Mouse (Mus musculus): Measurements from ENCODE around the gene Efcab11.

Gene Efcab11

DNA sequence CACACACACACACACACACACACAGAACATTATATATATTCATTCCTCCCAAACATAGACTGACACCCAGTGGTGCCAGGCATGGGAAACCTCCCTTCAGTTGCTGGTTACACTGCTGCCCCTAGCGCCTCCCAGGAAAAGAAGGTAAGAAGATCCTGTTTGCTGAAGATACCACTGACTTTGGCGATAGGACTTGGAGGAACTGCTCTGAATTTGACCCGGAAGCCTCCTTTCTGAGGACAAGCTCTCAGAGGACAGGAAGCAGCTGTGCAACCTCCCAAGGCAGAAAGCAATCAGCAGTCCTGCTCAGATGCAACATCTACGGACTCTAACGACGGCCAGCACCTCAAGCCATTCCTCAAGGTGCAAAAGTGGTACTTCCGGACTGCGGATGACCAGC, 142.6 kb downstream of the Efcab11 start:
- DNase-seq = no peak

GRCm38 (mm10) chr12:99739211-99739610, 145.0 kb downstream of the Efcab11 start:
- DNase-seq = no peak

GRCm38 (mm10) chr12:99738256-99738655, 146.0 kb downstream of the Efcab11 start:
- no peak for DNase-seq

DNA sequence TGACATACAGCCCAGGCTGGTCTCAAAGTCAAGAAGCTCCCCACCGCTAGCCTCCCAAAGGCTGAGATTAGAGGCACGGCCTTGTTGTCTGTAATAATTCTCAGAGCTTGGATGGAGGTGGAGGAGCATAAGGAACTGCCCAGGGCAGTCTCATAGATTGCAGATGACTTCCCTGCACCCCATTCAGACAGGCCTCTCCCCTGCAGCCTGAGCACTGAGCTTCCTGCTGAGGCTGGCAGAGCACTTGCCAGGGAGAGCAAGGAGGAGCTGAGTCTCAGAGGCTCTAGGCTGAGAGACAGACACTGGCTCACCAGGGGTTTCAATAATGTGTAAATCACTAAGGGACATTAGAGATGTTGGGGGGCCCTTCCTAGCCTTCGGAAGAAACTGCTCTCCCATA, 147.3 kb downstream of the Efcab11 start:
- no peak for DNase-seq

- no peak for DNase-seq
Measured at GRCm38 (mm10) chr12:99735172-99735571, 149.1 kb downstream of the Efcab11 start.

- DNase-seq = no peak
Measured at GRCm38 (mm10) chr12:99724206-99724605, 160.0 kb downstream of the Efcab11 start.

- no peak for DNase-seq
Measured at GRCm38 (mm10) chr12:99723791-99724190, 160.4 kb downstream of the Efcab11 start.

DNA sequence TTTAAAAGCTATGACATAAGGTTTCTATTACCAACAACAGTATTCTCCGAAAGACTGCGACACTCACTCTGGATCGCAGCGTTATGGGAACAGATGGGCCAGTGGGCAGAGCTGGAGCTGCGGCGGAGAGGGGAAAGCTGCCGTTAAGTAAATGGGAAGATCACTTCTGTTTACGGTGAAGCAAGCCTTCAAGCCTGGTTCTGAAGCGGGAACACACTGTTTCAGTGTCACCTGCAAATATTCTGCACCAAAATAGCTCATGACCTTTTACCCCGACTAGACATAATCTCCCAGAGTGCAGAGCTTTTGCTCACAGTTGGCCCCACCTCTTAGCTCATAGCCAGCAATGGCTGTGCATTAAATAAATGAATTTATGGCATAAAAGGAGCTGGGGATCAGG, 162.9 kb downstream of the Efcab11 start:
- peak; percentile 16 for DNase-seq

- DNase-seq = no peak
Measured at GRCm38 (mm10) chr12:99719777-99720176, 164.5 kb downstream of the Efcab11 start.

DNA sequence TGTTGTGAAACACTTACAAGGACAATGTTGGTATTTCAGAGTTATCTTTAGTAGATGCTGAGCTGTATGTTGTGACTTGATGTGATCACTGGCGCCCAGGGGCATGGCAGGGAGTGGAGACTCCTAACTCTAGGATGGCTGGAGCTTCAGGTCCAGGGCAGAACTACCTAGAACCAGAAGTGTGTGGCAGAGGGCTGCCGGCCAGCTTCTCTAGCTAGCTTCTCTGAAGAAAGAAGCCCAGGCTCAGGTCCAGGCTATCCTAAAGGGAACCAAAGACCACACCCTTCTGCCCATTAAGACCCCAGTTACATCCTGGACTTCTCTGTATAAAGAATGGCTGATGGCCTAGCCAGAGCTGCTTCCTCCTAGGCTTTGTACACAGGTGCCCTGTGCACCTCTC, 166.1 kb downstream of the Efcab11 start:
- no peak for DNase-seq

DNA sequence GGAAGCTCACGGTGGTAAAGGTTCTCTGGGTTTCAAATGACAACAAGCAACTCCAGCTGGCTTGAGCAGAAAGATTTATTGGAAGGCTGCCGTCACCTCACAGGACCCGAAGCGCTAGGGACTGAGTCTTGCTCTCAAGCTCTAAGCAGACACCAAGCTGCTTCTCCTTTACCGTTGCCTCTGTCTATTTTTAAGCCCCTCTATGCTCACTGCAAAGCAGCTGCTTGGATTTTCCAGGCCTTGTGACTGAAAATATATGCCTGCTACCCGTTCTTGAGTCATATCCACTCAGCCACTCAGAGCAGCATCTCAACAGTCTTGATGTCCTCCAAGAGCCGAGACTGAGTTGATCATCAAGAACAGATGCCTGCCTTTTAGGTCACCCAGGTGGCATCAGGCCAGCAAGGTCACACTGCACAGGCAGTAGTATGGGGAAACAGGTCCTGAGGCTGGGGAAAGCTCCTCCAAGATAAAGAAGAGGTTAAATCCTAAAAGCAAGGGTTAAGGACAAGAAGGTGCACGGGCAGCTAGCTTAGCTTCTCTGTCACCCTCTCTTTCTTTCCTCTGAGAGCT, 168.1 kb downstream of the Efcab11 start:
- DNase-seq = no peak

DNA sequence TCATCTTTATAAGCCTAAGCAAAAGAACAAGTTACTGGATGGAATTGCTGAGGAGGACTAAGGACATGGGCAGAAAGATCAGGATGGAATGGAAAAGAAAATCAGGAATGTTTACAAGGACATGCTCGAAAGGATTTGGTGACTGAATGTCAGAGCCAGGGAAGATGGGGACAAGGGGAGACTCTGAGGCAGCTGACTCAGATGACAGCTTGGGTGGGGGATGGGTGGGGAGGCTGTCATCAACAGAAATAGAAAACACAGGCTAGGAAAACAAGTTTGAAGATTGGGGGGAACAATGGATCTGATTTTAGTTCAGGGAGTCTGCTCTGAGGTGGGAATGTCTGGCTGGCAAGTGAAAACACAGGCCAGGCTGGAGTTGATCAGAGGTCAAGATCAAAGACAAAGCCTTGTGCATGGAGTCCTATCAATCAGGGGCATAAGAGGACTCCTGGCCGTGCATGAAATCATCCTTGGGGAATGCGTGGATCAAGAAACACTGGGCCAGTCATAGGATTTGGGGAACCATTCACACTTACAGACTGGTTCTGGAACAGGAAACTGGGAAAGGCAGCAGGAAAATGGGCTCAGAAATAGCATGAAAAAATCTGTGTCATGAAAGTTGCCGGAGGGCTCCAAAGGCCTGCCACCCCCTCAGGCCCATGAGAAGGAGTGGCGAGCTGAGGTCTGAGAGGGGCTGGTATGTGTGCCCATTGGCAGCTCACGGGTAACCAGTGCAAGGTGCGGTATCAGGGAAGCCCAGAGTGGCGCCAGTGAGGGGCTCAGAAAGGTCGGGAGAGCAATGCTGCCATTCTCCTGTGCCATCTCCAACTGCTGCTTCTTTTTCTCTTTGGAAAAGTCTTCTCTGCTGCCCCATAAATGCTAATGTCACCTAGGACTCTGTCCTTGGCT, 168.9 kb downstream of the Efcab11 start:
- no peak for DNase-seq

DNA sequence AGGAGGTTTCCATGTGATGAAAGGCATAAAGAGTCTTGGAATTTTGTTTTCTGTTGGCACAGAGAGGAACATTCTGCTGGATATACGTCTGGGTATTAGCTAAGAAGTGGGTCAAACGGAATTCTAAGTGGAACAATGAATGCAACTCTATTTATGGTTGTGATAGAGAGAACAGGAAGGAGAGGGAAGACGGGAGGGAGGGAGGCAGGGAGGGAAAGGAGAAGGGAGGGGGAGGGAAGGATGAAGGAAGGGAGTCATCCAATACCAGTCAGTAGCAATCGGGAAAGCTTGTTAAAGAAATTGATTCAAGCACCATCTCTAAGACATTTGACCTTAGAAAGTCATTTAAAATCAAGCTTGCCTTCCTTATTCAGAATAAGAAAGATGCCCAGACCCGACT, 172.0 kb downstream of the Efcab11 start:
- DNase-seq = no peak

GRCm38 (mm10) chr12:99702248-99702647, 182.0 kb downstream of the Efcab11 start:
- no peak for DNase-seq

- no peak for DNase-seq
Measured at GRCm38 (mm10) chr12:99700380-99700779, 183.9 kb downstream of the Efcab11 start.

- no peak for DNase-seq
Measured at GRCm38 (mm10) chr12:99699379-99700023, 184.7 kb downstream of the Efcab11 start.

DNA sequence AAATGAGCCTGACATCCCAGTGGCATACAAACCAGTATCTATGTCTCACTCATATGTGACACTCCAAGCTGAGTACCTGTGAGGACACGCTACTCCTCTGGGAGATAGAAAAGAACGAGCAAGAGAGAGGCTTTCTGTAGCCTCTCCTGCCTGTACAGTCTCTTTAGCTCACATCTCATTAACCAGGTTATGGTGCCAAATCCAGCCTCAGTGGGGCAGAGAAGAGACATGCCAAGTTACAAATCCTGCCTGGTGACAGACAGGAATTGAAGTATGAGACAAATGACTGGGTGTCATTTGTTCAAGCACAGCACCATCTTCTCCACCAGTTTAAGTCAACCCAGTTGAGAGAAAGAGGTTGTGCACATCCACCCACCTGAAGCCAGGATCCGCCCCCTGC, 190.2 kb downstream of the Efcab11 start:
- DNase-seq = no peak

DNA sequence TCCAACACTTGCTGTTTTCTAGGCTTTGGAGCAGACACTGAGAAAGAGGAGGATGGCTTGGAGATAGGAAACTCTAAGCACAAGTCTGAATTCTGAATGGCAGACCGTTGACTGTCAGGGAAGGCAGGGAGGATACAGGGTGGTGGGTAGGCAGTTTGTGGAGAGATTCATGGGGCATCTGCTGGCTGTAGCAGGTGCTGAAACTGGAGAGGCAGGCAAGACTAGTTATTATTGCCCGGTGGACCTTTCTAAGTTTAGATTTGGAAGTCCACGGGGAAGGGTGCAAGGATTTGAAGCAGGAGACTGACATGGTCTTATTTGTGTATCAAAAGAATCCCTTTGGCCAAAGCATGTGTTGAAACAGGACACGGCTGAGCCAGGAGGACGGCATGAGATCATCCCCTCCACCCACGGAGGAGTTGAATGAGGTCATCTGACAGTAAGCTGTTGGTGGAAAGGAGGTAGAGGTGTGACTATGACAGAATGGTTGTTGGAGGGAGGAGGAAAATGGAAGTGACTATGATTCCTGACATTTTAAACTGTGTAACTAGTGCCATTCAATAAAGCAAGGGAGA, 197.7 kb downstream of the Efcab11 start:
- no peak for DNase-seq

DNA sequence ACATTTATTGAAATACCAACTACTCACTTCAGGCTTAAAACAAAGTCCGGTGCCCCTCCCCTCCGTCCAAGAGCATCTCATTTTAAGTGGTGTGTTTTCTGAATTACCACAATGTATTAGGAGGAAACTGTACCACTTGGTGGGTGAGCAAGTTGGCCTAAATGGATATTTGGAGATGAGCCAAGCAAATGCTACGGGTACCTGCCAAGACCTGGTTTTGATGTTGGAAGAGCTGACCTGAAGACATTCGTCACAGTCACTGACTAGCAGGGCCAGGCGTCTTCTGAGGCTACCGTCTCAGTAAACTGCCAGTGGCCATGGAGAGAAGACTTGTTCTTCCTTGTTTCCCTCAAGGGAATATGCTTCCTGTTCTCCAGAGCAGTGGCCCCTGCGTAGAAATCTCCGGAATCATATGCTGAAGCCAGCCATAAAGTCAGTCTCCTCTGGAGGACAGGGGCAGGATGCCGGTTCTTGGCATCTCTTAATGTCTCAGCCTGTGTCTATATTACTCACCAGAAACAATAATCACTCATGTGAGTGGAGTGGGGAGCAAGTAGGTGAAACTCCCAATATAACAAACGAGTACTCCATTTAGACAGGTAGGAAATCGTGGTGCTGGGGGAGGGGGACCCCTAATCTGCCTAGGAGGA, 198.7 kb downstream of the Efcab11 start:
- no peak for DNase-seq

DNA sequence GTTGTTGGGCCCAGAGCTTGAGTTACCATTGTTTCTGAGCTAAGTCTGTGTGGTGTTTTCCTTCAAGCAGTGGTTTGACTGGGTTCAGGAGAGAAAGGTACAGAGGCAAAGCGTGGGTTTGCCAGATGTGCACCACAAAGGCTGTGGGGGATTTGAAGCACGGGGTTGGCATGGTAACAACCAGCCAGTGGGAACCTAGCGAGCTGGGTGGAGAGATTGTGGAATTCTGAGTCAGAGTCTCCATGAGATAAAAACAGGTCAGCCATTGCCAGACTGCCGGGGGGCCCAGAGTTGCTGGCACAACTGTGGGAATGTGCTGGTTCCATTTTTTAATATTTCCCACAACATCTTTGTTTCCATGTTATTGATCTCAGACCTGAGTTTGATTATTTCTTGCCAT, 202.6 kb downstream of the Efcab11 start:
- no peak for DNase-seq

GRCm38 (mm10) chr12:99671866-99672191, 212.4 kb downstream of the Efcab11 start:
- DNase-seq = no peak

GRCm38 (mm10) chr12:99671162-99671865, 212.9 kb downstream of the Efcab11 start:
- DNase-seq = peak; percentile 73

GRCm38 (mm10) chr12:99670762-99671152, 213.5 kb downstream of the Efcab11 start:
- DNase-seq = no peak

Measured in lung, postnatal 14 days (tissue).